Mouse (Mus musculus): Measurements from ENCODE around the gene Ccnjl. TPM values are rescaled to one million over a fixed set of nuclear protein-coding genes. Genes with fewer than 3 reads are reported as not detected.

Gene Ccnjl
- 0.32 and 1.1 TPM in 2 replicates for polyA plus RNA-seq (2012; rRNA removed; ENCODE audit: low replicate concordance)

GRCm38 (mm10) chr11:43528683-43529499 is at the start of gene Ccnjl:
Gene Ccnjl (plus strand): TSS chr11:43528784.

GRCm38 (mm10) chr11:43586324-43587090 is 57.9 kb downstream of the Ccnjl start, which contains the start of gene 4933415A04Rik:
Gene 4933415A04Rik (plus strand): TSS chr11:43587040.

GRCm38 (mm10) chr11:43601440-43601839 is 72.9 kb downstream of the Ccnjl start, which contains the start of gene Fabp6:
Gene Fabp6 (minus strand): TSS chr11:43601540.

Other genes starting within 250 kb of the Ccnjl start
- gene Pttg1, start 102.5 kb upstream of the Ccnjl start, polyA plus RNA-seq (2012; rRNA removed; ENCODE audit: low replicate concordance) = 22.6 and 26.6 TPM in 2 replicates
- gene Slu7, start 95.0 kb upstream of the Ccnjl start, polyA plus RNA-seq (2012; rRNA removed; ENCODE audit: low replicate concordance) = 2.5 and 5.2 TPM in 2 replicates
- 13.7 and 15.1 TPM in 2 replicates for gene C1qtnf2, start 54.5 kb upstream of the Ccnjl start, polyA plus RNA-seq (2012; rRNA removed; ENCODE audit: low replicate concordance)
- gene 4933415A04Rik, start 58.3 kb downstream of the Ccnjl start, polyA plus RNA-seq (2012; rRNA removed; ENCODE audit: low replicate concordance) = 0.07 and 0.23 TPM in 2 replicates
- not detected in 2 replicates for gene Fabp6, start 72.8 kb downstream of the Ccnjl start, polyA plus RNA-seq (2012; rRNA removed; ENCODE audit: low replicate concordance)
- 8.1 and 17.1 TPM in 2 replicates for gene Pwwp2a, start 153.2 kb downstream of the Ccnjl start, polyA plus RNA-seq (2012; rRNA removed; ENCODE audit: low replicate concordance)
- gene Ttc1, start 219.2 kb downstream of the Ccnjl start, polyA plus RNA-seq (2012; rRNA removed; ENCODE audit: low replicate concordance) = 17.9 and 19.7 TPM in 2 replicates

Measured in subcutaneous adipose tissue, adult 2 months (tissue).